Mouse (Mus musculus): Measurements from ENCODE around the gene Klhl23. TPM values are rescaled to one million over a fixed set of nuclear protein-coding genes. Genes with fewer than 3 reads are reported as not detected.

Gene Klhl23
- polyA plus RNA-seq, 1 experiment from 2014 or later: 30.8 TPM

GRCm38 (mm10) chr2:69816575-69816974 lies 5.2 kb upstream of the Klhl23 start:
- Histone ChIP-seq H3K27ac (no peak overlapping the region), H3K27me3 (ENCODE audit: low read depth, poor library complexity, severe bottlenecking) (no peaks in the 10 kb centered on the region), H3K4me3 (no peak overlapping the region), H3K9me3 (replicated peaks) (no peaks in the 10 kb centered on the region), H3K36me3 (no peaks in the 10 kb centered on the region), H3K4me1 (peaks cover 2% of the 10 kb centered on the region)
- WGBS: 88% methylated on average over 5 of the region's 5 CpGs
- no peak for DNase-seq (ENCODE audit: low spot score)

GRCm38 (mm10) chr2:69818350-69819085 lies 3.2 kb upstream of the Klhl23 start:
- H3K36me3 ChIP-seq: no peaks in the 10 kb centered on the region
- DNase-seq (ENCODE audit: low spot score): no peak
- no peaks in the 10 kb centered on the region for H3K27me3 ChIP-seq (ENCODE audit: low read depth, poor library complexity, severe bottlenecking)
- no peak overlapping the region for H3K27ac ChIP-seq
- H3K4me1 ChIP-seq: peaks cover 13% of the 10 kb centered on the region
- no peak overlapping the region for H3K4me3 ChIP-seq
- WGBS: 78% methylated on average over 9 of the region's 9 CpGs
- no peaks in the 10 kb centered on the region for H3K9me3 ChIP-seq (replicated peaks)

GRCm38 (mm10) chr2:69820201-69820600 lies 1.5 kb upstream of the Klhl23 start:
- no peak overlapping the region for H3K4me3 ChIP-seq
- DNase-seq (ENCODE audit: low spot score): no peak
- no peaks in the 10 kb centered on the region for H3K27me3 ChIP-seq (ENCODE audit: low read depth, poor library complexity, severe bottlenecking)
- H3K9me3 ChIP-seq (replicated peaks): no peaks in the 10 kb centered on the region
- peaks cover 13% of the 10 kb centered on the region for H3K4me1 ChIP-seq
- H3K27ac ChIP-seq: no peak overlapping the region
- WGBS: 56% methylated on average over 1 of the region's 1 CpGs
- H3K36me3 ChIP-seq: peaks cover 11% of the 10 kb centered on the region

DNA sequence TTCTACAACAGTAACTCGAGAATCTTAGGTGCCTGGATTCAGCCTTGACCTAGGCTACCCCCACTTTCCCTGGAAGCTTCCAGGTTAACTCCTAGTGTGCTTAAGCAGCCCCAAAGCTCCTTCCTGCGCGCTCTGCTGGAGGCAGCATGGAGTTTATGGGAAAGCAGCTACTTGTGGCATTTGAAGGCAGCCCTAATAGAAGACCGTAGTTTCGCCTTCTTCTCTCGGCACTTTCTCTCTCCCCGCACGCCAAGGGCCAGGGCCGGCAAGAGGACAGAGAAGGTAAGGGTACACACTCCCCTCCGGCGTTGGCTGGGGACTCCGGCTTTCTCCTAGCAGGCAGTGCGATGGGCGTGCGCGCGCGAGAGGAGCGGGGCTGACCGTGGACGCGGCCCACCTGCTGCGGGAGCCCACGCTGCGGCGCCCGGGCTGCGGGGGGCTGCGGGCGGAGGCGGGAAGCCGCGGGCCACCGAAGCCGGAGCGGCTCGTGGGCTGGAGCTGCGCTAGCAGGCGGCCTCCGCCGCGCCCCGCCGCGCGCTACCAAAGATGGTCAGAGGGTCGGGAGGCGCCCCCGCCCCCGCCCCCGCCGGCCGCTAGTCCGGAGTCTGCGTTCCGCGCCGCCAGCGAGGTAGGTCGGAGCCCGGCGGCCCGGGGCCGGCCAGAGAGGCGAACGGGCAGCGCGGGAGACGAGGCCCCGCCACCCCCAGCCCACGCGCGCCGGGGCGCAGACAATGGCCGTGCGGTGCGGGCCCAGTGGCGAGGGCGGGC lies 801 bp downstream of the Klhl23 start:
- under 1% methylated on average over 79 of the region's 80 CpGs for WGBS
- H3K36me3 ChIP-seq: peaks cover 23% of the 10 kb centered on the region
- H3K27ac ChIP-seq: peak overlapping the region; percentile 96
- H3K27me3 ChIP-seq (ENCODE audit: low read depth, poor library complexity, severe bottlenecking): no peaks in the 10 kb centered on the region
- peak overlapping the region; percentile 87 for H3K4me3 ChIP-seq
- H3K4me1 ChIP-seq: peaks cover 13% of the 10 kb centered on the region
- no peaks in the 10 kb centered on the region for H3K9me3 ChIP-seq (replicated peaks)
- peak; percentile 79 for DNase-seq (ENCODE audit: low spot score)

GRCm38 (mm10) chr2:69823129-69823677 lies 1.5 kb downstream of the Klhl23 start:
- Histone ChIP-seq H3K9me3 (replicated peaks) (no peaks in the 10 kb centered on the region), H3K4me3 (peak overlapping the region; percentile 87), H3K27ac (peak overlapping the region; percentile 96), H3K27me3 (ENCODE audit: low read depth, poor library complexity, severe bottlenecking) (no peaks in the 10 kb centered on the region), H3K4me1 (peaks cover 13% of the 10 kb centered on the region), H3K36me3 (peaks cover 27% of the 10 kb centered on the region)
- peak; percentile 77 for DNase-seq (ENCODE audit: low spot score)
- WGBS: 2% methylated on average over 45 of the region's 45 CpGs

DNA sequence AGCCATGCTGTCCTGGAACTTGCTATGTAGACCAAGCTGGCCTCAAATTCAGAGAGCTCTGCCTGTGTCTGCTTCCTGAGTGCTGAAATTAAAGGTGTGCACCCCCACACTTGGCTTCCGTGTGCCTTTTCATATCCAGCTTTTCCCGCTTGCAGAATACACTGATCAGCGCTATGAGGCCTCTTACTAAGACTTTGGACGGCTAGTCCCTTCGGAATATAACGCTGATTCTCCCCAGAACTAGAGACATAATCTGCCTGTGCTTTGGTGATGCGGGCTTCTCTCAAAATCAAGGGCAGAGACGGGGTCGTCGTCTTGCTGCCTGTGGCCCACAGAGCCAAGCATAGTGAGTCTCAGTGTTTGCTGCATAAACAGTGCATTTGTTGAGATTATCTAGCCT lies 4.2 kb downstream of the Klhl23 start:
- Histone ChIP-seq H3K9me3 (replicated peaks) (no peaks in the 10 kb centered on the region), H3K36me3 (peaks cover 51% of the 10 kb centered on the region), H3K4me1 (peaks cover 13% of the 10 kb centered on the region), H3K27ac (no peak overlapping the region), H3K27me3 (ENCODE audit: low read depth, poor library complexity, severe bottlenecking) (no peaks in the 10 kb centered on the region), H3K4me3 (no peak overlapping the region)
- 90% methylated on average over 10 of the region's 10 CpGs for WGBS
- DNase-seq (ENCODE audit: low spot score): no peak

DNA sequence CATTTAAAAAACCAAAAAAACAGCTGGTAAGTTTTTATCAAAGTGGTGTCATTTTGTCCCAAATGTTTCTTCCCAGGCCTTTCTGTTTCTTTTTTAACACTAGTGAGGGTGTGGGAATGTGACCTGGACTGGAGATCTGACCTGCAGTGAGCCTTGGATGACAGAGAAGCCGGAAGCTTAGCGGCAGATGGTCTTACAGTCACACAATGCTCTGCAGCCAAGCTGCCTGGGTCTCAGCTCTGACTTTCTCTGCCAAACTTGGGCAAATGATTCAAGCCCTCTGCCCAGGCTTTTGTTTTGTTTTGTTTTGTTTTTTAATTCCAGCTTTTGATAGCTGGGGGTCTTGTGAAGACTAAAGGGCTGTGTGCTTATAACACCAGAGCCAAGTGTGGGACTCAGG lies 4.6 kb downstream of the Klhl23 start:
- peaks cover 56% of the 10 kb centered on the region for H3K36me3 ChIP-seq
- H3K27ac ChIP-seq: no peak overlapping the region
- 75% methylated on average over 2 of the region's 2 CpGs for WGBS

GRCm38 (mm10) chr2:69828031-69828430 lies 6.3 kb downstream of the Klhl23 start:
- Histone ChIP-seq H3K27me3 (ENCODE audit: low read depth, poor library complexity, severe bottlenecking) (no peaks in the 10 kb centered on the region), H3K4me1 (no peaks in the 10 kb centered on the region; the same call in 1 of the 2 replicates), H3K9me3 (replicated peaks) (no peaks in the 10 kb centered on the region), H3K36me3 (peaks cover 73% of the 10 kb centered on the region), H3K27ac (no peak overlapping the region), H3K4me3 (no peak overlapping the region)
- no peak for DNase-seq (ENCODE audit: low spot score)
- WGBS: 32% methylated on average over 7 of the region's 7 CpGs

More for the DNA sequence above, 4.6 kb downstream of the Klhl23 start:
- Histone ChIP-seq H3K4me1 (peaks cover 13% of the 10 kb centered on the region), H3K9me3 (replicated peaks) (no peaks in the 10 kb centered on the region), H3K27me3 (ENCODE audit: low read depth, poor library complexity, severe bottlenecking) (no peaks in the 10 kb centered on the region), H3K4me3 (no peak overlapping the region)
- no peak for DNase-seq (ENCODE audit: low spot score)

DNA sequence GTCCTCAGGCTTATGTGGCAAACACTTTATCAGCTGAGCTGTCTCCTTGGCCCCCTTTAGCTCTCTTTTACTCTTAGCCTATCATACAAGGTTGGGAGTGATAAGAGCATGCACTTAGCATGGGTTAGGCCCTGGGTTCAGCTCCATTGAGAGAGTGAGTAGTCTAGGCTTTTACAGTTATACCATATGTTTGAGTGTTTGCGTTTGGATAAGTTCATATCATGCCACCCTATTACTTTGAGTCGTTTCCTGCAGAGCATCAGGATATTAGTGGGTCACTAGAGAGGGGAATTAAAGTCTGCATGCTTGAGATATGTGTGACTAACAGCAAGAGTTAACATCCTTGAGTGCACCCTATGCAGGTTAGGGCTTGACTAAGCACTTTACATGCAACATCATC lies 7.9 kb downstream of the Klhl23 start:
- Histone ChIP-seq H3K9me3 (replicated peaks) (no peaks in the 10 kb centered on the region), H3K27ac (no peak overlapping the region), H3K27me3 (ENCODE audit: low read depth, poor library complexity, severe bottlenecking) (no peaks in the 10 kb centered on the region), H3K36me3 (peaks cover 84% of the 10 kb centered on the region), H3K4me1 (no peaks in the 10 kb centered on the region), H3K4me3 (no peak overlapping the region)
- no peak for DNase-seq (ENCODE audit: low spot score)
- 90% methylated on average over 2 of the region's 2 CpGs for WGBS

GRCm38 (mm10) chr2:69830116-69830515 lies 8.4 kb downstream of the Klhl23 start:
- Histone ChIP-seq H3K27ac (no peak overlapping the region), H3K4me3 (no peak overlapping the region), H3K27me3 (ENCODE audit: low read depth, poor library complexity, severe bottlenecking) (no peaks in the 10 kb centered on the region), H3K4me1 (no peaks in the 10 kb centered on the region), H3K36me3 (peaks cover 83% of the 10 kb centered on the region), H3K9me3 (replicated peaks) (no peaks in the 10 kb centered on the region)
- no peak for DNase-seq (ENCODE audit: low spot score)
- 90% methylated on average over 8 of the region's 8 CpGs for WGBS

- Histone ChIP-seq H3K36me3 (peaks cover 47% of the 10 kb centered on the region), H3K27me3 (ENCODE audit: low read depth, poor library complexity, severe bottlenecking) (no peaks in the 10 kb centered on the region), H3K4me3 (no peak overlapping the region), H3K27ac (no peak overlapping the region), H3K9me3 (replicated peaks) (no peaks in the 10 kb centered on the region), H3K4me1 (peaks cover 4% of the 10 kb centered on the region; the same call in 1 of the 2 replicates)
- WGBS: 74% methylated on average over 7 of the region's 7 CpGs
- DNase-seq (ENCODE audit: low spot score): no peak
These were observed 15.7 kb downstream of the Klhl23 start for GRCm38 (mm10) chr2:69837244-69837967.

GRCm38 (mm10) chr2:69837996-69838395 lies 16.3 kb downstream of the Klhl23 start:
- no peak overlapping the region for H3K4me3 ChIP-seq
- WGBS: 51% methylated on average over 3 of the region's 3 CpGs
- H3K4me1 ChIP-seq: peaks cover 4% of the 10 kb centered on the region; the same call in 1 of the 2 replicates
- no peaks in the 10 kb centered on the region for H3K27me3 ChIP-seq (ENCODE audit: low read depth, poor library complexity, severe bottlenecking)
- peaks cover 41% of the 10 kb centered on the region for H3K36me3 ChIP-seq
- H3K27ac ChIP-seq: no peak overlapping the region
- no peaks in the 10 kb centered on the region for H3K9me3 ChIP-seq (replicated peaks)
- DNase-seq (ENCODE audit: low spot score): no peak
